Mouse (Mus musculus) lung, postnatal 0 days (tissue): ENCODE measurements at regions not wholly inside any gene's neighbourhood (a gene's known extent, or its start where the extent isn't known, plus 50 kb on each side); places are given as distances from the start of the nearest gene placed in this dataset.

Experiments used
- CTCF ChIP-seq: IDR thresholded peaks from 2 replicates; pipeline ENCODE4 v1.5.1; 2016; ENCODE audit warnings: antibody characterized with exemption, mild to moderate bottlenecking
- EP300 ChIP-seq: IDR thresholded peaks from 2 replicates; pipeline ENCODE4 v1.6.1; 2016; ENCODE audit warnings: antibody characterized with exemption, mild to moderate bottlenecking, control low read depth

GRCm38 (mm10) chr9:74645394-74645793, 216.3 kb upstream of the Onecut1 start:
- TF ChIP-seq CTCF (no peak), EP300 (no peak)
